Mouse (Mus musculus): ENCODE measurements around the gene Shisa8.

The Shisa8 gene

GRCm38 (mm10) chr15:82156902-82157301 lies 55.7 kb downstream of the Shisa8 start:
- in situ Hi-C loops (cut with MboI, MseI): no loop called here

GRCm38 (mm10) chr15:82156298-82156697 lies 56.3 kb downstream of the Shisa8 start:
- in situ Hi-C loops (cut with MboI, MseI): no loop called here

All from T-helper 17 cell (primary cell).